Mouse (Mus musculus) MEL (cell line): Measurements from ENCODE around the gene Abca5.

Experiments used
- CHD1 ChIP-seq: IDR thresholded peaks from 2 replicates; pipeline ENCODE4 v1.6.1; 2012; ENCODE audit warnings: low read depth, mild to moderate bottlenecking, inconsistent platforms, low read length, improper control_type of control experiment
- CTCF ChIP-seq, 3 experiments: IDR thresholded peaks in 2 of 3; conservative IDR thresholded peaks in 1 of 3; 2 replicates each; pipeline ENCODE4 v1.5.1; 2011 to 2012; ENCODE audit warnings: low read length in 3 of 3, low read depth in 2 of 3, mild to moderate bottlenecking in 2 of 3, improper control_type of control experiment in 1 of 3, inconsistent platforms in 1 of 3, mixed read lengths in 1 of 3, moderate library complexity in 1 of 3; ENCODE audit not compliant: control insufficient read depth in 1 of 3, insufficient read depth in 1 of 3, poor library complexity in 1 of 3, severe bottlenecking in 1 of 3
- ETS1 ChIP-seq: IDR thresholded peaks from 2 replicates; pipeline ENCODE4 v1.6.1; 2012; ENCODE audit warnings: low read depth, mild to moderate bottlenecking, inconsistent platforms, low read length, improper control_type of control experiment, moderate library complexity
- GATA1 ChIP-seq: IDR thresholded peaks from 2 replicates; pipeline ENCODE4 v1.6.1; 2011; ENCODE audit warnings: low read depth, low read length, improper control_type of control experiment
- KAT2A ChIP-seq: conservative IDR thresholded peaks from 2 replicates; pipeline ENCODE4 v1.6.1; 2012; ENCODE audit warnings: low read depth, low read length, improper control_type of control experiment, inconsistent platforms
- MAX ChIP-seq: IDR thresholded peaks from 2 replicates; pipeline ENCODE4 v1.6.1; 2011; ENCODE audit warnings: low read length, improper control_type of control experiment
- MEF2A ChIP-seq: IDR thresholded peaks from 2 replicates; pipeline ENCODE4 v1.6.1; 2014; ENCODE audit warnings: low read depth, mild to moderate bottlenecking, inconsistent platforms, low read length, improper control_type of control experiment; ENCODE audit not compliant: poor library complexity, insufficient replicate concordance, severe bottlenecking; ENCODE audit errors: extremely low read depth
- MXI1 ChIP-seq: IDR thresholded peaks from 2 replicates; pipeline ENCODE4 v1.6.1; 2011; ENCODE audit warnings: mild to moderate bottlenecking, low read depth, low read length, improper control_type of control experiment
- POLR2A ChIP-seq, 2 experiments: IDR thresholded peaks; 2 replicates each; pipeline ENCODE4 v1.6.1; 2011 to 2012; ENCODE audit warnings: low read length in 2 of 2, mild to moderate bottlenecking in 2 of 2, control low read depth in 1 of 2, improper control_type of control experiment in 1 of 2, low read depth in 1 of 2, moderate library complexity in 1 of 2; ENCODE audit not compliant: control insufficient read depth in 1 of 2, insufficient read depth in 1 of 2, poor library complexity in 1 of 2
- USF1 ChIP-seq: IDR thresholded peaks from 2 replicates; pipeline ENCODE4 v1.6.1; 2014; ENCODE audit warnings: low read depth, mild to moderate bottlenecking, inconsistent platforms, low read length, improper control_type of control experiment, moderate library complexity
- ZNF384 ChIP-seq: IDR thresholded peaks from 2 replicates; pipeline ENCODE4 v1.6.1; 2012; ENCODE audit warnings: low read depth, mild to moderate bottlenecking, inconsistent platforms, low read length, improper control_type of control experiment

DNA sequence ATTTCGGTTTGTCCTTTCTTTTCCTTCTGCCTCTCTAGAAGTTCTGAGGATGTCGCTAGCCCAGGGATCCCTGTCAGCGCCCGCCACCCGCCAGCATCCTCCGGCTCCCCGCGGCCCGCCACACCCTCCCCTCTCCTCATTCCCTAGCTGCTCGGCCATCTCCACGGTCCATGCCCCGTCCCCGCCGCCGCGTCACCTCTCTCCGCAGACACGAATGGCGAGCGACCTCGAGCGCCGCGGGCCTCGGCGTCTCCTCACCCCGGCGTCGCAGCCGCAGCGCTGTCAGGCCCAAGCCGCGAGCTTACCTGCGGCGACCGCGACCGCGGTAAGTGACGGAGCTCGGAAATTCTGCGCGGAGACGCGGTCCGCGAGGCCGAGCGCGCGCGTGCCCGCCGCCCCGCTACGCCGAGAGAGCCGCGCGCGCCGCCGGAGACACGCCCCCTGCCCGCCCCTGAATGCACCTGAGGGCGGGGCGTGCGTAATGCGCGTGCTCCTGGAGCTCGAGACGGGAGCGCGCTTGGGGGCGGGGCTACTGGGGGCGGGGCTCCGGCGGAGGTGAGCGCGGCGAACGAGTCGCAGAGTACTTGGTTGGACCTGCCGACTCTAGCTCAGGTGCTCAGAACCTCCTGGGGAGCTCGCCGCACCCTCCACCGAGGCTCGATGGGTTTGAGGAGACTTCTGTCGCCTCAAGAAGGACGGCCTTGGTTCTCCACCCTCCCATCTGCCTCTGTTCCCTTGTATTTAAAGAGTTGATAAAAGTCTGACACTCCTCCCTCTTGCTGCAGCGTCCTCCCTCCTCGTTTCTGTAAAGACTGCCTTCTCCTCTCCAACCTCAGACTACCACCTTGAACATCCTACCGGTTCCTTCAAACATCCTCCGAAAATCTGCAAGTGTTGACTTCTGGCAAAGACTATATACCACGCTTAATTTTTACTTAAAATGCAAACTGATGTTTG lies at the start of gene Abca5:
- TF ChIP-seq CTCF (IDR thresholded peaks at IDR 0.05 in 2 of 3, conservative IDR thresholded peaks at IDR 0.05 in 1 of 3; ENCODE audit: control insufficient read depth in 1 of 3, insufficient read depth in 1 of 3, low read depth in 2 of 3, low read length in 3 of 3, poor library complexity in 1 of 3, severe bottlenecking in 1 of 3), result no peak
- TF ChIP-seq USF1, result no peak
- TF ChIP-seq MEF2A, result no peak
- peak in 1 of 2 experiments; percentile 53; a peak in 1 of 4 replicates for TF ChIP-seq POLR2A (IDR thresholded peaks at IDR 0.05; ENCODE audit: control insufficient read depth in 1 of 2, insufficient read depth in 1 of 2, low read depth in 1 of 2, low read length in 2 of 2, poor library complexity in 1 of 2)
- TF ChIP-seq MAX, result no peak
- TF ChIP-seq KAT2A, result no peak
- TF ChIP-seq ETS1, result no peak
- TF ChIP-seq CHD1, result no peak
- TF ChIP-seq MXI1, result no peak
- TF ChIP-seq ZNF384, result no peak
- no peak for TF ChIP-seq GATA1
